In genomic region chr4:133022954-133023635, GRCm38 (mm10) we compare ENCODE assay signal across 10 mouse cellular contexts. TPM values are rescaled to one million over a fixed set of nuclear protein-coding genes. Genes with fewer than 3 reads are reported as not detected.
DNase-seq lines count a peak whose midpoint lies in the region; ATAC-seq lines count a peak whose summit lies in the region.
"Had no signal": no experiment of that assay in that cellular context is flagged by ENCODE, and none has a peak within 500 bp of the region (broad histone marks: within the 10 kb centered on the region; RNA-seq: fewer than 3 reads in every experiment).

No protein-coding gene starts in this region.

- peak; percentile 18 for DNase-seq in adrenal gland, adult 2 months
- no peak for DNase-seq in adrenal gland, postnatal 25 days
- DNase-seq in kidney, postnatal 10 days = peak; percentile 26
- no peak for DNase-seq in kidney, adult 18-20 months
- DNase-seq in hindbrain, embryonic 11.5 days (ENCODE audit: low spot score) = peak; percentile 38
- DNase-seq in ovary, adult 18-20 months (ENCODE audit: low spot score) = no peak
- DNase-seq in MN1 (ENCODE audit: low spot score) = no peak
- DNase-seq: heart, adult 11 months; lung, adult 18-20 months had no signal

- H3K36me3 ChIP-seq in hindbrain, embryonic 11.5 days (ENCODE audit: control insufficient read depth, insufficient read depth, low read length) = no peaks in the 10 kb centered on the region
- peaks cover 2% of the 10 kb centered on the region; the same call in 1 of the 2 replicates for H3K36me3 ChIP-seq in neural tube, embryonic 13.5 days

- H3K4me2 ChIP-seq in hindbrain, embryonic 11.5 days (replicated peaks; ENCODE audit: low read depth, low read length) = peak overlapping the region; percentile 22; the same call in 1 of the 2 replicates
- peak overlapping the region; percentile 49 for H3K4me2 ChIP-seq in neural tube, embryonic 13.5 days

- no peaks in the 10 kb centered on the region for H3K9me3 ChIP-seq in hindbrain, embryonic 11.5 days (ENCODE audit: control insufficient read depth, low read length)
- no peaks in the 10 kb centered on the region for H3K9me3 ChIP-seq in neural tube, embryonic 13.5 days

- H3K27me3 ChIP-seq in hindbrain, embryonic 11.5 days (ENCODE audit: control insufficient read depth, insufficient read depth, low read length) = no peaks in the 10 kb centered on the region
- H3K27me3 ChIP-seq in neural tube, embryonic 13.5 days = no peaks in the 10 kb centered on the region

- peaks cover 56% of the 10 kb centered on the region for H3K4me1 ChIP-seq in hindbrain, embryonic 11.5 days (replicated peaks; ENCODE audit: control insufficient read depth, insufficient read depth, low read length)
- H3K4me1 ChIP-seq in neural tube, embryonic 13.5 days (replicated peaks) = peaks cover 89% of the 10 kb centered on the region

- H3K4me3 ChIP-seq in hindbrain, embryonic 11.5 days (ENCODE audit: low read depth, low read length) = no peak overlapping the region
- H3K4me3 ChIP-seq in neural tube, embryonic 13.5 days = no peak overlapping the region

- WGBS in hindbrain, embryonic 11.5 days = 49% methylated on average over 14 of the region's 14 CpGs
- WGBS in neural tube, embryonic 13.5 days = 47% methylated on average over 14 of the region's 14 CpGs

- peak overlapping the region; percentile 71; the same call in 1 of the 2 replicates for H3K27ac ChIP-seq in hindbrain, embryonic 11.5 days (ENCODE audit: low read depth, low read length)
- H3K27ac ChIP-seq in neural tube, embryonic 13.5 days (replicated peaks) = peak overlapping the region; percentile 79

- no peak overlapping the region; the same call in 1 of the 2 replicates for H3K9ac ChIP-seq in hindbrain, embryonic 11.5 days (ENCODE audit: low read depth, low read length)
- H3K9ac ChIP-seq in neural tube, embryonic 13.5 days = peak overlapping the region; percentile 64

- peak; percentile 41; the same call in 1 of the 2 replicates for ATAC-seq in hindbrain, embryonic 11.5 days (ENCODE audit: low FRiP score)
- 0 out of 2 replicates have a peak, but pooled peaks have one; percentile 8 for ATAC-seq in neural tube, embryonic 13.5 days (ENCODE audit: low read depth)

RNA-seq across cellular contexts. Expression of gene Ahdc1, which starts 12.0 kb away (rescaled TPM):
- total RNA-seq in adrenal gland, adult 2 months (2021) = 10 to 100 TPM; 64.3 to 88.3 TPM
- polyA plus RNA-seq in adrenal gland, adult 2 months (2012; rRNA removed) = 78.1 and 88.7 TPM in 2 replicates
- total RNA-seq in adrenal gland, postnatal 25 days (2021) = 91.4 and 96.4 TPM in 2 replicates
- polyA plus RNA-seq in hindbrain, embryonic 11.5 days (2014; fragmentation: Nextera tagmentation; extraction: Ambion mirVana) = 6.8 and 9.0 TPM in 2 replicates
- 9.4 and 9.9 TPM in 2 replicates for polyA plus RNA-seq in neural tube, embryonic 13.5 days (2015; fragmentation: Nextera tagmentation; extraction: Ambion mirVana)

RNA-seq across cellular contexts. Expression of gene Fgr, which starts 49.2 kb away (rescaled TPM):
- total RNA-seq in adrenal gland, adult 2 months (2021) = under 1 TPM; 0.29 to 0.93 TPM
- polyA plus RNA-seq in adrenal gland, adult 2 months (2012; rRNA removed) = 0.29 and 0.56 TPM in 2 replicates
- 0.33 TPM in 1 of 2 replicates, not detected in the other for total RNA-seq in adrenal gland, postnatal 25 days (2021)
- 0.08 and 0.34 TPM in 2 replicates for polyA plus RNA-seq in hindbrain, embryonic 11.5 days (2014; fragmentation: Nextera tagmentation; extraction: Ambion mirVana)
- not detected in 2 replicates for polyA plus RNA-seq in neural tube, embryonic 13.5 days (2015; fragmentation: Nextera tagmentation; extraction: Ambion mirVana)

Comparison
In these comparisons a context has a peak if more than half of its experiments do, and no peak if none do; other contexts are left out.
1. DNase-seq: peak in adrenal gland, adult 2 months (single experiment), kidney, postnatal 10 days (single experiment) and hindbrain, embryonic 11.5 days (single experiment); none in adrenal gland, postnatal 25 days (single experiment), kidney, adult 18-20 months (single experiment), ovary, adult 18-20 months (single experiment) and MN1 (single experiment).